Mouse (Mus musculus) splenic B cell, adult 2 months (primary cell): ENCODE measurements at regions not wholly inside any gene's neighbourhood (a gene's known extent, or its start where the extent isn't known, plus 50 kb on each side); places are given as distances from the start of the nearest gene placed in this dataset.

Source experiments
- DNase-seq: peaks from one replicate; pipeline ENCODE4 v3.0.0-alpha.2; 2011; ENCODE audit warnings: low read depth, low spot score
- H3K27me3 ChIP-seq: 2 replicates; pipeline ENCODE4 v1.6.1; 2012; ENCODE audit warnings: mild to moderate bottlenecking, low read length, moderate library complexity, mixed read lengths; ENCODE audit not compliant: control insufficient read depth, poor library complexity, insufficient read depth, severe bottlenecking
- H3K36me3 ChIP-seq: 2 replicates; pipeline ENCODE4 v1.6.1; 2012; ENCODE audit warnings: mild to moderate bottlenecking, low read length, moderate library complexity, mixed read lengths; ENCODE audit not compliant: control insufficient read depth, poor library complexity, insufficient read depth, severe bottlenecking

DNA sequence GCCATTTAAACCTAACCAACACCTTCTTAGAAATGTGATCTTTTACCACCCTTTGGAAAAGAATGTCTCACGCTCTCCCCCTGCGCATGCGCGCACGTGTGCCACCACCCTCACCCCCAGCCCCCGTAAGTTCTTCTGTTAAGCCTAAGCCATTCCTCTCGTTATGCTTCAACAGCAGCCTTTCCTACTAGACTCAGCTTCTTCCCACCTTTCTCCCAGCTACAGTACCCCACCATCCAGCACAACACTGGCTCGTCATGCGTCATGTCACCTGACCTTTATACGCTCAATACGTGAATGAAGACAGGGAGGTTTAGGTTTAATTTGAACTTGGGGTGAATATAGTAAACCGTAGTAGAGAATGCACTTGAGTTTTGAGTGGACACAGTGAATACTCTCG lies 55.8 kb upstream of the Mpp6 start:
- no peaks in the 10 kb centered on the region for H3K36me3 ChIP-seq
- no peaks in the 10 kb centered on the region for H3K27me3 ChIP-seq
- DNase-seq: no peak

DNA sequence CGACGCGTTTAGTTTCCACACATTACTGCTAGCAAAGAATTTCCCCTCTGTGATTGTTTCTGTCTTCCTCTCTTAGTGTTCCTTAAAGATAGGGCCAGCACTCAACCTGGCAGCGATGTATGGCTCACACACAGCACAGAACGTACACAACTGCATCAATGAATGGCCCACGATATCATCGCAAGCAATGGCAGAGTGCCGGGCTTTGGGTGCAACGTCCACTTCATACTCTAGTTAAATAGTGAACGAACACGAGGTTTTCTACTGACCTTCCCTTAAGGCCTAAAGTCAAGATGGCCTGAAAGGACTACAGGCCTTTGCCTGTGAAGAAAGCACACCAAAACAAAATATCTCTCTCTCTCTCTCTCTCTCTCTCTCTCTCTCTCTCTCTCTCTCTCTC lies 51.4 kb upstream of the Mpp6 start:
- DNase-seq: no peak
- no peaks in the 10 kb centered on the region for H3K27me3 ChIP-seq
- no peaks in the 10 kb centered on the region for H3K36me3 ChIP-seq

DNA sequence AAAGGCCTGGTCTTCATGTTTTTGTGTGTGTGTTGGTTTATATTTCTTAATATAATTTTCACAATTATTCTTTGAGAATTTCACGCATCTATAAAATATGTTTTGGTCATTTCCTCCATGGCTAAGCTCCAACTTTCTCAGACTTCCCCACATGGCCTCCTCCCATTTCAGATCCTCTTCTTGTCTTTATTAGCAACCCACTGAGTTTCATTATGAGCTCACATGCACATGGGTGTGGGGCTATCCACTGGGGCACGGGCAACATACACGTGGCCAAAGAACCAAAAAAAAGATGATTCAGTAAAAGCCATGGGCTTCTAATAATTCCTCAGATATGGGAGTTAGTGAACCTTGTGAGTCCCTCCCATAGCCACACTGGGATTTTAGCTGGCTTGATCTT lies 50.1 kb upstream of the Mpp6 start:
- Histone ChIP-seq H3K36me3 (no peaks in the 10 kb centered on the region), H3K27me3 (no peaks in the 10 kb centered on the region)
- no peak for DNase-seq
